Mouse (Mus musculus) embryonic fibroblast, embryonic 13.5 days (primary cell): ENCODE measurements at regions not wholly inside any gene's neighbourhood (a gene's known extent, or its start where the extent isn't known, plus 50 kb on each side); places are given as distances from the start of the nearest gene placed in this dataset.

ENCODE experiments used
- CTCF ChIP-seq: IDR thresholded peaks from 2 replicates; pipeline ENCODE4 v1.5.1; 2011; ENCODE audit warnings: mild to moderate bottlenecking, control low read depth, low read length, moderate library complexity, borderline replicate concordance; ENCODE audit not compliant: insufficient read depth
- POLR2A ChIP-seq: IDR thresholded peaks from 2 replicates; pipeline ENCODE4 v1.6.1; 2011; ENCODE audit warnings: low read depth, mild to moderate bottlenecking, control low read depth, low read length, moderate library complexity

DNA sequence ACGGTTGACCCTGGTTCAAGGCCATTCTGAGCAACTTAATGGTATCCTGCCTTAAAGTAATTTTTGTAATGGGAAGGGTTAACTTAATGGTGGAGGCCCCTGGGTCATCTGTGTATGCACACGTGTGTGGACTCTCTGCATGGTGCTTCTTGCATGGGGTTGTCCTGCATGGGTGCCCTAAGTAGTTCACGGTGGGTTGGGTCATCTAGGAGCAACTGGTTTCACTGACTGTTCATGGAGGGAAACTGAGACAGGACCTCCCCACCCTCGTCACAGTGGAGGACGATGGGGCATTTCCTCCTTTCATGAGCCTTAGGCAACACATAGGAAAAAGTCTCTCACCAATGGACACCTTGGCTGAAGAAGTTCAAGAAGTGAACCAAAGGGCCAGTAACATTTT, 123.4 kb downstream of the Gm11011 start:
- TF ChIP-seq CTCF = no peak
- TF ChIP-seq POLR2A = no peak
